Mouse (Mus musculus) myocyte (in vitro differentiated cells): ENCODE measurements around the gene Gm28308. TPM values are rescaled to one million over a fixed set of nuclear protein-coding genes. Genes with fewer than 3 reads are reported as not detected.

ENCODE experiments used
- H3K27me3 ChIP-seq: one replicate; pipeline ENCODE4 v1.6.1; 2011; ENCODE audit not compliant: control insufficient read depth, insufficient read depth, insufficient read length
- H3K36me3 ChIP-seq: one replicate; pipeline ENCODE4 v1.6.1; 2011; ENCODE audit not compliant: control insufficient read depth, insufficient read depth
- H3K4me2 ChIP-seq: one replicate; pipeline ENCODE4 v1.6.1; 2011; ENCODE audit warnings: low read depth, control low read depth
- H3K4me3 ChIP-seq: one replicate; pipeline ENCODE4 v1.5.1; 2011; ENCODE audit warnings: mild to moderate bottlenecking, control low read depth, moderate library complexity
- H3K79me2 ChIP-seq: one replicate; pipeline ENCODE4 v1.6.1; 2011; ENCODE audit not compliant: control insufficient read depth, insufficient read depth
- H3ac ChIP-seq: one replicate; pipeline ENCODE4 v1.6.1; 2011; ENCODE audit not compliant: control insufficient read depth, insufficient read length
- CEBPB ChIP-seq: IDR thresholded peaks from 2 replicates; pipeline ENCODE4 v1.6.1; 2011; ENCODE audit warnings: mild to moderate bottlenecking, moderate library complexity; ENCODE audit not compliant: poor library complexity, insufficient read depth, severe bottlenecking
- E2F4 ChIP-seq: IDR thresholded peaks from one replicate; pipeline ENCODE4 v1.6.1; 2011; ENCODE audit warnings: mild to moderate bottlenecking, control low read depth, moderate library complexity; ENCODE audit not compliant: insufficient read depth
- MAX ChIP-seq: IDR thresholded peaks from one replicate; pipeline ENCODE4 v1.6.1; 2011; ENCODE audit warnings: low read depth, mild to moderate bottlenecking, control low read depth
- MYOD1 ChIP-seq, 3 experiments: IDR thresholded peaks; one replicate each; pipeline ENCODE4 v1.6.1; 2011; ENCODE audit warnings: control low read depth in 2 of 3, low read depth in 2 of 3, mild to moderate bottlenecking in 2 of 3, moderate library complexity in 1 of 3; ENCODE audit not compliant: insufficient read length in 2 of 3, control insufficient read depth in 1 of 3
- MYOG ChIP-seq, 3 experiments: IDR thresholded peaks; one replicate each; pipeline ENCODE4 v1.6.1; 2011; ENCODE audit warnings: control low read depth in 2 of 3, low read depth in 2 of 3, mild to moderate bottlenecking in 2 of 3; ENCODE audit not compliant: insufficient read length in 2 of 3, control insufficient read depth in 1 of 3, insufficient read depth in 1 of 3
- POLR2A ChIP-seq: IDR thresholded peaks from one replicate; pipeline ENCODE4 v1.6.1; 2011; ENCODE audit warnings: low read depth, mild to moderate bottlenecking, control low read depth, moderate library complexity; ENCODE audit not compliant: insufficient read length
- POLR2AphosphoS2 ChIP-seq: IDR thresholded peaks from one replicate; pipeline ENCODE4 v1.6.1; 2011; ENCODE audit warnings: low read depth, control low read depth; ENCODE audit not compliant: insufficient read length
- REST ChIP-seq: IDR thresholded peaks from one replicate; pipeline ENCODE4 v1.6.1; 2011; ENCODE audit warnings: mild to moderate bottlenecking, control low read depth, moderate library complexity; ENCODE audit not compliant: insufficient read depth, insufficient read length
- SRF ChIP-seq: IDR thresholded peaks from one replicate; pipeline ENCODE4 v1.6.1; 2011; ENCODE audit warnings: low read depth; ENCODE audit not compliant: control insufficient read depth, insufficient read length
- TCF12 ChIP-seq: IDR thresholded peaks from one replicate; pipeline ENCODE4 v1.6.1; 2011; ENCODE audit warnings: mild to moderate bottlenecking, control low read depth; ENCODE audit not compliant: poor library complexity, insufficient read depth, severe bottlenecking
- TCF3 ChIP-seq: IDR thresholded peaks from one replicate; pipeline ENCODE4 v1.6.1; 2011; ENCODE audit warnings: low read depth, control low read depth; ENCODE audit not compliant: insufficient read length
- USF1 ChIP-seq: IDR thresholded peaks from one replicate; pipeline ENCODE4 v1.6.1; 2011; ENCODE audit warnings: low read depth, mild to moderate bottlenecking, control low read depth, moderate library complexity
- polyA plus RNA-seq: library from polyadenylated mRNA; unstranded; fragments of >200 nt; fragmentation: generic; extraction: Trizol; gene quantifications from one replicate; pipeline ENCODE4 v1.2.1, GENCODE M21; 2012; ENCODE audit warnings: missing spikeins

Gm28308 gene
- polyA plus RNA-seq, 1 experiment: 0.52 TPM

GRCm38 (mm10) chr6:52209685-52210046, 3.5 kb downstream of the Gm28308 start:
- Histone ChIP-seq H3K4me2 (peak overlapping the region; percentile 64), H3K79me2 (peaks cover 39% of the 10 kb centered on the region), H3K27me3 (no peaks in the 10 kb centered on the region), H3K36me3 (peaks cover 9% of the 10 kb centered on the region), H3K4me3 (peak overlapping the region; percentile 67), H3ac (no peak overlapping the region)
- TF ChIP-seq POLR2A: no peak
- no peak for TF ChIP-seq CEBPB
- TF ChIP-seq TCF12: no peak
- no peak for TF ChIP-seq MAX
- no peak for TF ChIP-seq USF1
- TF ChIP-seq SRF: no peak
- TF ChIP-seq E2F4: no peak
- TF ChIP-seq POLR2AphosphoS2: no peak
- no peak for TF ChIP-seq MYOG (IDR thresholded peaks at IDR 0.05; ENCODE audit: control insufficient read depth in 1 of 3, insufficient read depth in 1 of 3, insufficient read length in 2 of 3, low read depth in 2 of 3)
- TF ChIP-seq MYOD1 (IDR thresholded peaks at IDR 0.05; ENCODE audit: control insufficient read depth in 1 of 3, insufficient read length in 2 of 3, low read depth in 2 of 3): no peak
- no peak for TF ChIP-seq TCF3
- TF ChIP-seq REST: no peak

DNA sequence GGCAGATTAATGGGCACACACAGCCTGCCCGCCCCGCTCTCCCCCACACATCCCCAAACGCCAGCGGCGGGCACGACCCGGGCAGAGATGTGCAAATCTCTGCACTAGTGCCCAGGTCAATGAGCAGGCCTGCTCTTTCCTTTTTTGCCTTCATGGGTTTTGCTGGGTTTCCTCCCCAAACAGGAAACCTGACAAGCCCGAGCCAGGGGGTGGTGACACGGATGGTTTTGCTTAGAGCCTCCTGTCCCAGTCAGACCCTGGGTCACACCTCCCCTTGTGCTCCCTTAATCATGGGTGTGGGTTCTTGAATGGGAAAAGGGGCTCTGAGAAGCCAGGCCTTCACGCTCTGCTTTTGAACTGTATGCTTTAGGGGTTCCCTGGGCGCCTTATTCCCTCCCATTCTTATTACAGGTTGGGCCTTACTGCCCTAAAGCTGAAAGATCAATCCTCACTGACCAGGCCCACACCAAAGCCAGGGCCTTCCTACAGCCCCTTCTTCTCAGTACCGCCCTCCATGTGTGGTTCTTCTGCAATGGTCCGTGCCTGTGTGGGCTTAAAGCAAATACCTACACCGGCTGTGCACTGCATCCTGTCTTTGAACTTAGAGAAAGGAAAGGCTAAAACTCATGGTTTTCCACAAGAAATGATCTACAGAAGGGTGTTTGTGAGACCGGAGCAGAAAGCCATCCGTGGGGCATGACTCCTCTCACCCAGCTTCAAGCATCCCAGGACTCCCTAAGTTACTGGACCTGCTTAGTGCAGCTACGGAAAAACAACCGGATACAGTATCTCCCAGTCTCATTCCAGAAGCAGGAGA, 4.1 kb downstream of the Gm28308 start:
- TF ChIP-seq TCF3: no peak
- TF ChIP-seq POLR2AphosphoS2: no peak
- no peak for TF ChIP-seq USF1
- TF ChIP-seq MYOD1 (IDR thresholded peaks at IDR 0.05; ENCODE audit: control insufficient read depth in 1 of 3, insufficient read length in 2 of 3, low read depth in 2 of 3): no peak
- TF ChIP-seq REST: no peak
- TF ChIP-seq CEBPB: no peak
- no peak for TF ChIP-seq TCF12
- TF ChIP-seq MAX: no peak
- TF ChIP-seq MYOG (IDR thresholded peaks at IDR 0.05; ENCODE audit: control insufficient read depth in 1 of 3, insufficient read depth in 1 of 3, insufficient read length in 2 of 3, low read depth in 2 of 3): no peak
- TF ChIP-seq E2F4: no peak
- TF ChIP-seq SRF: no peak
- Histone ChIP-seq H3ac (no peak overlapping the region), H3K36me3 (peaks cover 9% of the 10 kb centered on the region), H3K79me2 (peaks cover 39% of the 10 kb centered on the region), H3K4me2 (peak overlapping the region; percentile 64), H3K27me3 (no peaks in the 10 kb centered on the region), H3K4me3 (peak overlapping the region; percentile 67)

GRCm38 (mm10) chr6:52208072-52208867, 4.9 kb downstream of the Gm28308 start, which contains the start of gene Hoxa6:
TSS of gene Hoxa6 (minus strand) at chr6:52208722.
- Histone ChIP-seq H3K79me2 (peaks cover 39% of the 10 kb centered on the region), H3K4me3 (peak within 1 kb of the TSS; percentile 67), H3K36me3 (peaks cover 9% of the 10 kb centered on the region), H3K27me3 (no peaks in the 10 kb centered on the region), H3K4me2 (peak within 1 kb of the TSS; percentile 69), H3ac (no peak within 1 kb of the TSS)
- no peak for TF ChIP-seq E2F4
- no peak for TF ChIP-seq POLR2A
- no peak for TF ChIP-seq TCF12
- TF ChIP-seq SRF: no peak
- no peak for TF ChIP-seq MYOD1 (IDR thresholded peaks at IDR 0.05; ENCODE audit: control insufficient read depth in 1 of 3, insufficient read length in 2 of 3, low read depth in 2 of 3)
- TF ChIP-seq MYOG (IDR thresholded peaks at IDR 0.05; ENCODE audit: control insufficient read depth in 1 of 3, insufficient read depth in 1 of 3, insufficient read length in 2 of 3, low read depth in 2 of 3): no peak
- TF ChIP-seq MAX: no peak
- TF ChIP-seq POLR2AphosphoS2: no peak

DNA sequence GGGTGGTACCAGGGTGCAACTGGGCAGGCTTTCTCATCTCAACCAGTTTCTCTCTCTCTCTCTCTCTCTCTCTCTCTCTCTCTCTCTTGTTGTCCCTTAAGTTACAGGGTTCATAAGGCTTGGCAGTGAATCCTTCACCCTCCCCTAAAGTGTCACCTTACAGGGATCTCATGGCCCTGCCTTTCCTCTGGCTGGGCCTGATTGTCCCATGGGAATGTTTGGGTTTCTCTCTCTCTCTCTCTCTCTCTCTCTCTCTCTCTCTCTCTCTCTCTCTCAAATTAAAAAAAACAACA, 5.5 kb downstream of the Gm28308 start:
- H3K4me3 ChIP-seq: peak overlapping the region; percentile 67
- peaks cover 39% of the 10 kb centered on the region for H3K79me2 ChIP-seq
- H3K27me3 ChIP-seq: no peaks in the 10 kb centered on the region
- peaks cover 9% of the 10 kb centered on the region for H3K36me3 ChIP-seq
- H3ac ChIP-seq: no peak overlapping the region
- no peak for TF ChIP-seq POLR2AphosphoS2
- H3K4me2 ChIP-seq: peak overlapping the region; percentile 69
